21 mouse cellular contexts compared by ENCODE assay signal in the genomic region with DNA sequence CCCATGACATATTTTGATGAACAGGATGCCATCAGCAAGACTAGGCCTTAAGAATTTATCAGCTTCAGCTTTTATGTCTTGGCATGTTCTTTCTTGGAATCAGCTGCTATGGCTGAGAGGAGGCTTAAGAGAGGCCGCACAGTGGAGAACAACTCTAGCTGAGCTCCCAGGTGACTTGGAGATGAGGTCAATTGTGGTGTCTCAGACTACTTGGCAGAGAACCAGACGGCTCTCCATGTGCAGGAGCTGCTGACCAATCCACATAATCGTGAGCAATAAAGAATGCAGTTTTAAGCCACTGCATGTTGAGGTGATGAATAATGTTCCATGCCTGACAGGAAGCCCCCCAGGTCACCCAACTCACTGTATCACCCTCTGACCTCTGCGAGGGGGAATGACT.
"Had no signal": no experiment of that assay in that cellular context is flagged by ENCODE, and none has a peak within 500 bp of the region (broad histone marks: within the 10 kb centered on the region; RNA-seq: fewer than 3 reads in every experiment).

No protein-coding gene starts in this region.

- H3K4me1 ChIP-seq: liver, embryonic 13.5 days had no signal

- H3K4me3 ChIP-seq: layer of hippocampus, adult 2 months; left cerebral cortex, adult 2 months; limb, embryonic 13.5 days; liver, embryonic 13.5 days; midbrain, embryonic 12.5 days; midbrain, embryonic 15.5 days; neural tube, embryonic 13.5 days had no signal

- H3K9me3 ChIP-seq: limb, embryonic 13.5 days; liver, embryonic 13.5 days; midbrain, embryonic 12.5 days; midbrain, embryonic 15.5 days; neural tube, embryonic 13.5 days had no signal

- H3K9ac ChIP-seq: limb, embryonic 13.5 days; liver, embryonic 13.5 days; midbrain, embryonic 12.5 days; midbrain, embryonic 15.5 days; neural tube, embryonic 13.5 days had no signal

- H3K27ac ChIP-seq: kidney, postnatal 0 days; layer of hippocampus, adult 2 months; left cerebral cortex, adult 2 months; limb, embryonic 13.5 days; liver, embryonic 13.5 days; midbrain, embryonic 12.5 days; midbrain, embryonic 15.5 days; neural tube, embryonic 13.5 days had no signal

- H3K27me3 ChIP-seq: limb, embryonic 13.5 days; liver, embryonic 13.5 days; midbrain, embryonic 12.5 days; midbrain, embryonic 15.5 days; neural tube, embryonic 13.5 days had no signal

- H3K36me3 ChIP-seq: limb, embryonic 13.5 days; liver, embryonic 13.5 days; midbrain, embryonic 12.5 days; midbrain, embryonic 15.5 days; neural tube, embryonic 13.5 days had no signal

- DNase-seq: kidney, adult 11 months; kidney, adult 9 months; kidney, postnatal 25 days; layer of hippocampus, adult 9-11 months; layer of hippocampus, postnatal 36 days; left cerebral cortex, postnatal 4 days; liver, embryonic 13.5 days; lung, adult 2 months; lung, postnatal 14 days; lung, postnatal 4 days; retina, postnatal 1 day; right cerebral cortex, postnatal 25 days; thymus, adult 18-20 months; thymus, postnatal 14 days had no signal

- H3K4me2 ChIP-seq: limb, embryonic 13.5 days; liver, embryonic 13.5 days; midbrain, embryonic 12.5 days; midbrain, embryonic 15.5 days; neural tube, embryonic 13.5 days had no signal

- ATAC-seq: midbrain, embryonic 15.5 days had no signal
